Mouse (Mus musculus): ENCODE results near the gene Arf4.

Arf4 gene

DNA sequence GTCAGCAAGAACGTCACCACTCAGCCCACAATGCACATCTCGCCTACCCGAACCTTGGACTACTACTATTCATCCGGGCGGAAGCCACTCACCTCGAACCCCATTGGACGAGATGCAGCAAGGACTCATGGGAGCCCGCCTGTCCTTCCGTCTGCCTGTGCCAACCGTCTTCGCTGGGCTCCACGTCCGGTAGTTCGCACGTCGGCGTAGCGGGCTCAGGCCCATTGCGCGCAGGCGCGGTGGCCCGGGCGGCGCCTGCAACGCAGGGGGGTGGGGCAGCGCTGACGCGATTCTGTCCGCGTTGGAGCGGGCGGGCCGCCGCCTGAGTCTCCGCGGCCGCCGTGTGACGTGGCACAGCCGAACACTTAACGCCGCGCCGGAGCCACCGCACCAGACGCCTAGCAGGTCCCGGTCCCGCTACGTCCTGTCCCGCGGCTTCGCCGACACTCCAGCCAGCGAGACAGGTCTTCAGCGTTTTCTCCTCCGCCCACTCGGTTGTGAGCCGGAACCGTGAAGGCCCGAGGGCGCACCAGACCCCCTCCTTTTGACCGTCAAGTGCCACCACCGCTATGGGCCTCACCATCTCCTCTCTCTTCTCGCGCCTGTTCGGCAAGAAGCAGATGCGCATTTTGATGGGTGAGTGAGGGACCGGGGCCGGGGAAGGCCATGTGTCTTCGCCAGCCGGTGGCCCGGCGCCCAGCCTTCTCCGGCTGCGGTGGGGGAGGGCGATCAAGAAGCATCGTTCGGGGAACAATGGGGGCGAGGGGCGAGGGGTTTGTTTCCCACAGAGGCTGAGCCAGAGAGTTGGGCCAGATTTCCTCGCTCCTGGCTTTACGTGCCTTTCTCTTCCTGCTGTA lies at the start of gene Arf4:
Gene Arf4, plus strand, starts transcription at position 224 of the 857 bp plus-strand sequence.
- DNase-seq (ENCODE audit: low read depth, low spot score): peak; percentile 99

DNA sequence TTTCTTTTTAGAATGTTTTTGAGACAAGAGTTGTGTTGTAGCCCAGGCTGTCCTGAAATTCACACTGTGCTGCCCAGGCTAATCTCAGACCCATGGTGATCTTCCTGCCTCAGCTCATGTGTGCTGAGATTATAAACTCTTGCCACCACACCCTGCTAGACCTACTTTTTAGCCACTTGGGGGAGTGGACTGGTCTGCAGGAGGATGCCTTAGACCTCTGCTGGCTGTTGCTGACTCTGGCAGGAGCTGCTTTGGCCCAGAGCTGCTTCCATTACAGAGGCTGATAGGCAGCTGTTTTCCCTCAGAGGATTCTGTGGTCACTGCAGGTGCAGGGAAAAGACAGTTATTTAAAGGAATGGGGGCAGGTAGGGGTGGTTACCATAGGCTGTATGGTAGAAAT lies 46.5 kb upstream of the Arf4 start:
- no peak for DNase-seq (ENCODE audit: low read depth, low spot score)

DNA sequence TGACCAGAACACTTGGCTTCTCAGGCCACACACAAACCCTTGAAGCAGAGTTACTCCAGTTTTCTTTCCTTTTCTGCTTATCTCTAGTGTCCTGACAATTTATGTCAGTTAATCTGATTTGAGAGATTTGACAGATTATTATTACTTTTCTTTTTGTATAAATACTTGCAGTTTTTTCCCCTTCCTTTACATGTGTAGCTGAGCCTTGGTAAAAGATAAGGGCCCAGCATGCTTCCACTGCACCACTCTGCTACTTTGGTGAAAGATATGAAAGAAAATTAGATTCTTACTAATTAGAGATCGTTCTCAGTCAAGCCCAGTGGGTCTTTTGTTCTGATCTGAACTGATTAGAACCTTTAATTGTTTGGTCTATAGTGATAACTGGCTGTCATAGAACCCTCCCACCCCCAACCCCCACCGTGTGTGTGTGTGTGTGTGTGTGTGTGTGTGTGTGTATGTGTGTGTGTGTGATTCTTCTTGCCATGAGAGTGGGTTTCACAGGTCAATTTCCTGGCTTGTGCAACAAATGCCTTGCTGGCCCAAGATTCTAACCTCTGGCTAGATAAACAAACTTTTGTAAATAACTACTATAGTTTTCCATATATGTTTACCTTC lies 44.5 kb upstream of the Arf4 start:
- DNase-seq (ENCODE audit: low read depth, low spot score): no peak

DNA sequence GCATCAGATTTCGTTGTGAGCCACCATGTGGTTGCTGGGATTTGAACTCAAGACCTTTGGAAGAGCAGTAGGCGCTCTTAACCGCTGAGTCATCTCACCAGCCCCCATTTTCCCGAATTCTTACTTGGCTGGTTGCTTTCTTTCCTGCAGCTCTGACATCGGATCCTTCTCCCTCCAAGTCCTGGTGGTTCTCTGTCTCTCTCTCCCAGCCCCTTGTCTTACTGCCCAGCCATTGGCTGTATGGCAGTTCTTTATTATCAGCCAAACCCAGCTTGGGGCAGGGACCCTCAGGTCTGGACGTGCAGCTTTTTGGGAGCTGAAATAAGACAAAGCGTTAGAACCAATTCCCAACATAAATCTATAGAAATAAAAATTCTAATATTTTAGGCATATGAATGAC lies 42.7 kb upstream of the Arf4 start:
- DNase-seq (ENCODE audit: low read depth, low spot score): no peak

DNA sequence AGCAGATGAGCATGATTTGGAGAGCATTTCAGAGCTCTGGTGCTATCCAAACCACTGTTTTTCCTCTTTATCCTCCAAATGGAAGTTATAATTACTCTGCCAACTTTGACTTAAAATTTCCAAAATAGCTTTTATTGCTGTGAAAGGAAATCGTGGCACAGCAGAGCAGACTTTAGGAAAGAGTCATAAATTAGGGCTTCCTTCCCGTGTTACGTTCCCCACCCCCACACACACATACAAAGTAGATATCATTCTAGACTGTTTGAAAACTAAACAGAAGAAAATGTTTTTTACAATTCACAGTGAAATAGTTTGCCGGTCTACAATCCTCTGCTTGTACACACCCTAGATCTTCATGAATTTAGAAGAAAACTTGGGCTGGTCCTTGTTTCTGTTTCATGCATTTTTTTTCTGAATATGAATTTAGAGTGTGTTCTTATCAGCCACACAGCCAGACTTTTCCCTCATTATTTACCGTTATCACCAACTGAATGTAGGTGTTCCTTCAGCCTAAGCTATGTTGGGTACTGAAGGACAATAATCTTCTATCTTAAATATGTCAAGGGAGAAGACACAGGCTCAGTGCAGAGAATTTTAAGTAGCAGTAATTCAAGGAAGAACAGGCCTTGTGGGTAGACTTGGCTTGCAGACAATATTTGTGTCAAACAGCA lies 42.0 kb upstream of the Arf4 start:
- no peak for DNase-seq (ENCODE audit: low read depth, low spot score)

DNA sequence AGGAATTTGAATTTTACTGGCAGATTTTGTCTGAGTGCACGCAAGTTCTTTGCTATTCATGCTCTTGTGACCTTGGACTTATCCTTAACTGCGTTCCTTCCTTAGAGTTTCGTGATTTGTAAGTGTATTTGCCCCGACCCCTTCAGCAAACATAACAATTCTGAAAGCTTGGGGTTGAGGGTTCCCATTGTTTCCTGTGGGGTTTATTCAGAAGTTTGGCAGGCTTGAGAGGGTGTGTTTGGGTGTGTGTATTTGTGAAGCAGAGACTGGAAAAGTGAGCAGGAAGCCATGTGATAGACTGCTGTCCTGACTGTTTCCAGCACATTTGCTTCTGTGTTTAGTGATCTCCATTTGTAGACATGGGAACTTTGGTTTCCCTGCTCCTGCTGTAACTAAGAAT lies 32.5 kb upstream of the Arf4 start:
- DNase-seq (ENCODE audit: low read depth, low spot score): no peak

DNA sequence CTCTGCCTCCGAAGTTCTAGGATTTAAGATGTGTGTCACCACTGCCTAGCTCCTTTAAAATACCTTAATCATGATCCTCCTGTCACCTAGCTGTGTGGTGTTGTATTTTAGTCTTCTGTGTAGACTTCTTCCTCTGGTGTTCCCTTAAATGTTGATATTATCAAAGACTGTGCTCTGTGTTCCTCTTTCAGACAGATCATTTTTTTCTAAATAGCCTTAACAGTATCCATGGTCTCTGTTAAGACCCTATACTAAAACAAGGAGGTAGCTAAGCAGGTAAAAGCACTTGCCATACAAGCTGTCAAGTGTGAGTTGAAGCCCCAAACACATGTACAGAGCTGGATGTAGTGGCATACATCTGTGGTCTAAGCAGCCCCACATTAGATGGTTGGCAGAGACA lies 28.2 kb upstream of the Arf4 start:
- no peak for DNase-seq (ENCODE audit: low read depth, low spot score)

DNA sequence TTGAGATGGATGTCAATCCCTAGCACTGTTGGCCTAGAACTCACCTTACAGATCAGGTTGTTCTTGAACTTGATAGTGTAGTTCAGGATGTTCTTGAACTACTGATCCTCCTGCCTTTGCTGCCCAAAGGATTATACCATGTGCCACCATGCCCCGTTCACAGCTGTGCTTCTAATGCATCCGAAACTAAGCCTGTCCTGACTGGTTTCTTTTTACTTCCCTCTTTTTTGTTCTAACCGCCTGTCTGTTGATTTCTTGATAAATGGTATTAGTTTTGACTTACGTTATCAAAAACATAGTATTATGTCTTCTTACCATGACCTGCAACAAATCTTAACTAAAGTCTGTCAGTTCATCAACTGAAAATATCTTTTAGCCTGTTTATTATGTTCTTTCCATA lies 27.2 kb upstream of the Arf4 start:
- DNase-seq (ENCODE audit: low read depth, low spot score): no peak

DNA sequence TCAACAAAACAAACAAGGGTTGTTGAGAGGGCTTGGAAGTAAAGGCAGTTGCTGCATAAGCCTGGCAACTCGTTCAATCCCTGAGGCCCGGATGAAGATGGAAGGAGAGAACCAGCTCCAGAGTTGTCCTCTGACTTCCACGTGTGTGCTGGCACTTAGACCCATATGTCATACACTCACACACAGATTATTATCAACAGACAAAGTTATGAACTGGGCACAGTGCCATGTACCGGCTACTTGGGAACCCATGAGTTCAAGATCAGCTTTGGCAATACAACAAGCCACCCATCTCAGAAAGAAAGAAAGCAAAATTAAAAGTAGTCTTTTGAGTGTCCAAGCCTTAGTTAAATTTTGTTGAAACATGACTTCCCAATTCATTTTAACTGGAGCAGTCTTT lies 12.6 kb upstream of the Arf4 start:
- no peak for DNase-seq (ENCODE audit: low read depth, low spot score)

DNA sequence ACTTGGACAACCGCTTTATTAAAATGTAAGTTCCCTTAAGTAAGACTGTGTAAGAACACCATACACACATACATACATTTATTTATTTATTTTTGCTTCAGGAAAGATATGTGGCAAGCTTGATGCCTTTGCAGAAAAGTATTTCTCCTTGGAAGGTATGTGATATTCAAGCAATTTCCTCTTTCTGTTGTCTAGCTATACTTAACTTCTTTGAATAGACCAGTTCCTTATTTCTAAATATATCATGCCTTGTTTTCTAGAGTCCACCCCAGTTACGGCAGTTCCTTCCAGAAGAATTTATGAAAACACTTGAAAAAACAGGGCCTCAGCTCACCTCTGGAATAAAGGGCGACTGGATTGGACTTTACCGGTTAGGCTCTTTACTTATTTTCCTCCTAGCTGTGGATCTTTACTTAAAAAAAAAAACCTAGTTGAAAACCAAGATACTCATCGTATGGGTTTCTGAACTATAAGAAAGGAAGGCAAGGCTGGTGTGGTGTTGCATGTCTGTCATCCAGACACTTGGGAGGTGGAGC lies 11.2 kb upstream of the Arf4 start:
- DNase-seq (ENCODE audit: low read depth, low spot score): no peak

DNA sequence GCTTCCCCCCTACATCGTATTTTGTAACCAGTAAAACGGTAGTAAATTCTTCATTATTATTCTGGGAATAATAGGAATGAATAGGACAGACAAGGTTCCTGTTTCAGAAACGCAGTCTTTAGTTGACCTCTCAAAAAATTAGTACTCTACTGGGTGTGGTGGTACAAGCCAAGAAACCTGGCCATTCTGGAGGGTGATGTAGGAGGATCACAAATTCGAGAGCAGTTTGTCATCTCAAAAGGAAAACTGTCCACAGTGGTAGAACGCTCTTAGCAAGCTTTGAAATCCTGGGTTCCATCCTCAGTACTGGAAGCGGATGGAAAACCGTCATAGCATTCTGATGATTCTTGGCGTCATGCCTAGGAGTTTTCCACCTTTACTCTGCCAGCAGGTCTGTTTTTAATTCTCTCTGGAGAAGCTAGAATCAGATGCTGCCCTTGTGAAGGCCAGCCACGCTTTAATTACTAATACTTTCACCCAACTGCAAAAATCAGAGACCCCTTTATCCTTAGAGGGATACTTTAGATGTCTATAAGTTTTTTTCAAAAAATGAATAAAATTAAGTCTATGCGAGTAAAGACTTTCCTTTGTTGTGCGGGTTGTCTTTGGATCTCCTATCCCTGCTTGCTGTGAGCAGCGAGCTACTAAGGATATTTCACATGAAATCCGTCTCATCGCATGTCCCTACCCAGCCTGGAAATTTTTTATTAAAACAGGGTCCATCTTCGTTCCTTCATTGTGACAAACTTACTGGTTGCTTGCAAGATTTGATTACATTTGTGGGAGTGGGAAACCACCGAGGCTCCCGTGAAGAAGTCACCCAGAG lies 636 bp upstream of the Arf4 start:
- DNase-seq (ENCODE audit: low read depth, low spot score): no peak

DNA sequence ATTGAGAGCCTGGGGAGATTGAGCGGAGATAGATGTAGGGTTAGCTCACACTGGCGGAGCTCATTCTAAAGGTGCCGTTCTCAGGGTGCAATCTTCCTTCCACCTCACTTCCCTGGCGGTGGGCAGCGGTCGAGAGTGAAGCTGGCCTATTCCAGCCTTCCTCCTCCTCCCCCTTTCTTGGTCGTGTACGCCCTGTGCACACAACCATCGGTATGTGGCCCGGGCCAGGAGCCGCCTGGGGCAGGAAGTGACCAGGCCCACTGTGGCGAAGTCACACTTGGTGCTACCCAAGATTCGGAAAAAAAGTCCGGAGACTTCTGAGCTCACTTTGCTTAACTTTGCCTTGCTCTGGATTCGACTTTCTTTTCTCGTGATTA lies 822 bp downstream of the Arf4 start:
- DNase-seq (ENCODE audit: low read depth, low spot score): peak; percentile 76

DNA sequence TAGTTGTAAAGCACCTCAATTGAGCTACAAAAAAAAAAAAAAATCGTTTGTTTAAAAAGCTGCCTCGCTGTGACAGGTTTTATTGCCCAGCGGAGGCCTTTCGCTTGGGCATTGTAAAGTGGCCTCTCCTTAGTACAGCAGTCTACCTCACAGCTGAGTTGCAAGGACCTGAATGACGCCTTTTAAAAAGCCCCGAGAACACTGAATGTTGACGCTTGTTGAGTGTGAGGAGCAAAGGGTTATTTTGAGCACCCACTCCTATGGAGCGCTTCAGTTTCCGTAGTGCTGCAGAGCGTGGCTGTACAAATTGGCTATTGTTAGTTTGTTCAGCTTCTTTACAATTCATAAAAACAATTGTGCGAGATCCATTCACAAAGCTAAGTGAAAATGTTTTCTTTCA lies 1.4 kb downstream of the Arf4 start:
- DNase-seq (ENCODE audit: low read depth, low spot score): peak; percentile 43

DNA sequence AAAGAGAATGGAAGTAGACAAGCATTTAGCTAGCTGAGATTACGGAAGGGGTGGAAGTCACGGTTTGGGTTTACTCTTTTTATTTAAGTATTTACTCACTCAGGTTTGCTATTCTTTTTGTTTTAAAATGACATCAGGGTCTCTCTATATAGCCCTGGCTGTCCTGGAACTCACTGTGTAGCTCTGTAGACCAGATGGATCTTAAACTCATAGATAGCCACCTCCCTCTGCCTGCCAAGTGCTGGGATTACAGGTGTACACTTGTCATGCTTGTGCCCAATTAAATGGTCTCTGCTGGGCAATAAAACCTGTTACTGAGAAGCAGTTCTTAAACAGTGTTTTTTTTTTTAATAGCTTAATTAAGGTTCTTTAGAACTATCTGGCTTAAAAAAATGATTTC lies 2.1 kb downstream of the Arf4 start:
- peak; percentile 42 for DNase-seq (ENCODE audit: low read depth, low spot score)

DNA sequence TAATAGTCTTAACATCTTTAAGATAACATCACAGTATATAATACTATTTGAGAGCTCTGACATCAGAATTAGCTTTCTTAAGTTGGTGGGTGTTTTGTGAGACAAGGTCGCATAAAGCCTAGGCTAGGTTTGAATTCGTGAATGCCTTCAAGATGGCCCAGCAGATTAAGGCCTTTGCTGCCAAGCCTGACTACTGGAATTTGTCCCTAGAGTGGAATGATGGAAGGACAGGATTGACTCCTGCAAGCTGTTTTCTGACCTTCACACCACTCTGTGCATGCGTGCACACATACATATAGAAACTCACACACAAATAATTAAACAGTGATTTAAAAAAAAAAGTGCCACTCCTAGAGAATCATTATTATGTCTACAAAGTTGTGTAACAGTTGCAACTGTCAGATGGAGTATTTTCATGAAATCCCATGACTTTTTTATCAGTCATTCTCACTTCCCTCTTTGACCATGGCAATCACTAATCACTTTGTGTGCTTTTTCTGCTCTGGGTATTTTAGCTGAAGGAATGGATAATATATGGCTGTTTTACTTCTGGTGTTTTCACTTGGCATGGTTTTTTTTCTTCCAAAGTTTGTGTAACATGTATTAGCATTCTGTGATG lies 5.2 kb downstream of the Arf4 start:
- DNase-seq (ENCODE audit: low read depth, low spot score): no peak

DNA sequence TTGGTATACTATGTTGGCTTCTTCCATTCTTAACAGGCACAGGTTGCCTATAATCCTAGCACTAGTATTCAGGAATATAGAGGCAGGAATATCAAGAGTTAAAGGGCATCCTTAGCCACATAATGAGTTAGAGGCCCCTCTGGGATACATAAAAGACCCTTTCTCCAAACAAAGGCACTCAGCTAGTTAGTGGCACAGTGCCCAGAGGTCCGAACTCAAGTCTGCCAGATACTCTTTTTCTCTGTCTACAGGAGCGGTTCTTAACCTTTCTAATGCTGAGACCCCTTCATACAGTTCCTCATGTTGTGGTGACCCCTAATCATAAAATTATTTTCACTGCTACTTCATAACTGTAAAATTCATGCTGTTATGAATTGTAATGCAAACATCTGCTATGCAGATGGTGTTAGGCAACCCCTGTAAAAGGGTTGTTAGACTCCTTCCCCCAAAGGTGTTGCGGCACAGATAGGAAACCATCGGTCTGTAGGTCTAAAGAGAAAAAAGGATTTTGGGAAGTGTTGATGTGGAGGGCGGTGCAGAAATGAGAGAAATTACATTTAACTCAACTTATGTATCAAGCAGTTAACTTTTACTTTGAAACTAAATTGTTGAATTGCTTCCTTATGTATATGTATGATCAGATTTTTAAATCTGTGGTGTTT lies 8.2 kb downstream of the Arf4 start:
- no peak for DNase-seq (ENCODE audit: low read depth, low spot score)

DNA sequence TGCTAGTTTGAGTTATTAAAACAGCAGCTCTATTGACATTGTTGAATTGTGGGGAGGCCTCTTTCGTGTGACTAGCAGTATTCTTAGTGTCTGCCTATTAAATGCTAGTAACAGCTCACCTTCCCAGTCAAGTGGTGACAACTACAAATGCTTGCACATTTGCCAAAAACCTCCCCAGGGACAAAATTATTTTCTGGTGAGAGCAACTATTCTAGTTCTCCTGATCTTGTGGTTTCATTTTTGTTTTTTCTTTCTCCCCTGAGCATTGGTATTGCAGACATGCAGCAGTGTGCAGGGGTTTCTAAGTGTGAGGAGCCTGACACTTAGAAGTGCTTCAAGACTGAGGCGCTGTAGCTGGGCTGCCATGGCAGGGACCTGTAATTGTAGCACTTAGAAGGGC lies 9.9 kb downstream of the Arf4 start:
- DNase-seq (ENCODE audit: low read depth, low spot score): no peak

DNA sequence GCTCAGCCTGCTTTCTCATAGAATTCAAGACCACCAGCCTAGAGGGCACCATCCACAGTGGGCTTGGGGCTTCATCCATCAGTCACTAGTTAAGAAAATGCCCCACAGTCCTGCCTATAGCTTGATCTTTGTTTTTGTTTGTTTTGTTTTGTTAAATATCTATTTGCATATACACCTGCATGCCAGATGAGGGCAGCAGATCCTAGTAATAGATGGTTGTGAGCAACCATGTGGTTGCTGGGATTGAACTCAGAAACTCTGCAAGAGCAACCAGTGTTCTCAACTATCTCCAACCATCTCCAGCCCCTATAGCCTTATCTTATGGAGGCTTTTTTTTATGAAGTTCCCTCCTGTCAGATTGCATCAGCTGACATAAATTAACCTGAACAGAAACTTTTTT lies 14.0 kb downstream of the Arf4 start:
- peak; percentile 67 for DNase-seq (ENCODE audit: low read depth, low spot score)

DNA sequence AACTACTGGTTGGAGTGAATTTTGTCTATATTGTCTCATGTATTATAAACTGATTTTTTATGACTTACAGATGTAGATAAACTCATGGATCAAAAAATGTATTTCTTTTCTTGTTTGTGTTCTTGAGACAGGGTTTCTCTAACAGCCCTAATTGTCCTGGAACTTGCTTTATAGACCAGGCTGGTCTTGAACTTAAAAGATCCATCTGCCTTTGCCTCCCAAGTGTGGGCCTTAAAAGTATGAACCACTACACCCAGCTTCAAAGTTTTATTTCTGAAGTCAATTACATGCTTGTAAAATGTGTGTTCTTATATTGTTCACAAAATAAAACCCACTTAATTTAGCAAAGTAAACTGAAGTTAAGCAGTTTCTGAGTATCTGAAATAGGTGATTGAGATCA lies 20.3 kb downstream of the Arf4 start:
- no peak for DNase-seq (ENCODE audit: low read depth, low spot score)

DNA sequence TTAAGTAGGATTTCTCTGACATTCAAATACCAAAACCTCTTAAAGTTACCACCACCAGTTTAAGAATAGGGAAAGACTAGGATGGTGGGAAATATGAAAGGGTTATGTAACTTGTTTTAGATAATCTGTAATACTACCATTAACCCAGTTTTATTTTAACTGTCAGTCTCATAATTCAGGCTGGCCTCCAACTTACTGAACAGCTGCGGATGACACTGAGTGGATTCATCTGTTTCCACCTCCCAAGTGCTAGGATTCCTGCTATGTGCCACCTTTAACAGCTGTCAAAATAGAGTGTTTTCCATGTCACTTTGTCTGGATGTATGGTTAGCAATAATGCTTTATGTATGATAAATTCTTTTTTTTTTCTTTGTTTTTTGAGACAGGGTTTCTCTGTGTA lies 22.4 kb downstream of the Arf4 start:
- no peak for DNase-seq (ENCODE audit: low read depth, low spot score)

DNA sequence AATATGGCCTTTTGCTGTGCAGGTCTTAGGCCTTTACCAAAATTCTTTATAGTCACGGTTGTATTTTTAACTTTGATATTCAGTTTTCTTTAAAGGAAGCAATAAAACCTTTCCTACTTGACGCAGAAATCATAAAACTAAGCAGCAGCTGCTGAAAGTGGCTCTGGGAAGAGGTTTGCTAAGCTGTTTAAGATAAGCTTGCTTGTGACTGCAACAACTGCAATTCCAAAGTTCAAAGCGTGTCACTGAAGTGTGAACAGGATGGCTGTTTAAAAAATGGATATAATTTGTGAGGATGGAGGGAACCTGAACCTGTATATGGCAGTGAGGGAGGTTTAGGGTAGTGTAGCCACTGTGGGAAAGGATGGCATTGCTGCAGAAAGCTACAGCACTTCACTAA lies 24.1 kb downstream of the Arf4 start:
- no peak for DNase-seq (ENCODE audit: low read depth, low spot score)

Data from CD4-positive helper T cell, adult 2 months (primary cell).